Mouse (Mus musculus) heart, postnatal 0 days (tissue): ENCODE measurements at regions not wholly inside any gene's neighbourhood (a gene's known extent, or its start where the extent isn't known, plus 50 kb on each side); places are given as distances from the start of the nearest gene placed in this dataset.

Experiments used
- ATAC-seq: fragments of 200-750 bp; cut with Nextera tagmentation; 2 replicates; pipeline ENCODE4 v1.8.0; 2017; ENCODE audit warnings: low read depth, moderate number of reproducible peaks, moderate library complexity; ENCODE audit not compliant: insufficient read depth
- DNase-seq: peaks from one replicate; pipeline ENCODE4 v3.0.0-alpha.2; 2016; ENCODE audit warnings: low spot score
- H3K27ac ChIP-seq: fragments of 300-500 bp; sonication (generic); 2 replicates; pipeline ENCODE4 v1.5.1; 2014; ENCODE audit warnings: low read depth, mild to moderate bottlenecking
- H3K27me3 ChIP-seq: fragments of 300-500 bp; sonication (generic); 2 replicates; pipeline ENCODE4 v1.6.1; 2014; ENCODE audit warnings: low read length, mixed read lengths; ENCODE audit not compliant: control insufficient read depth, insufficient read depth
- H3K36me3 ChIP-seq: fragments of 300-500 bp; sonication (generic); replicated peaks from 2 replicates; pipeline ENCODE4 v1.6.1; 2014; ENCODE audit warnings: low read length, mixed read lengths; ENCODE audit not compliant: control insufficient read depth, insufficient read depth
- H3K4me1 ChIP-seq: fragments of 300-500 bp; sonication (generic); 2 replicates; pipeline ENCODE4 v1.6.1; 2014; ENCODE audit warnings: antibody characterized with exemption; ENCODE audit not compliant: control insufficient read depth, insufficient read depth
- H3K4me2 ChIP-seq: fragments of 300-500 bp; sonication (generic); 2 replicates; pipeline ENCODE4 v1.6.1; 2014; ENCODE audit warnings: low read depth, mild to moderate bottlenecking, low read length, moderate library complexity
- H3K4me3 ChIP-seq: fragments of 300-500 bp; sonication (generic); 2 replicates; pipeline ENCODE4 v1.5.1; 2014; ENCODE audit warnings: low read depth, low read length
- H3K9ac ChIP-seq: fragments of 300-500 bp; sonication (generic); replicated peaks from 2 replicates; pipeline ENCODE4 v1.6.1; 2014; ENCODE audit warnings: low read depth, low read length, mixed read lengths
- H3K9me3 ChIP-seq: fragments of 300-500 bp; sonication (generic); replicated peaks from 2 replicates; pipeline ENCODE4 v1.6.1; 2016; ENCODE audit warnings: low read length; ENCODE audit not compliant: control insufficient read depth
- CTCF ChIP-seq: IDR thresholded peaks from 2 replicates; pipeline ENCODE4 v1.5.1; 2016; ENCODE audit warnings: antibody characterized with exemption, control low read depth, low read depth
- EP300 ChIP-seq: IDR thresholded peaks from 2 replicates; pipeline ENCODE4 v1.6.1; 2016; ENCODE audit warnings: antibody characterized with exemption, low read depth
- WGBS: fragments of 180-500 bp; shearing (Covaris S2); extraction: QIAGEN DNeasy Blood & Tissue Kit; methylation state at CpG from one replicate; pipeline ENCODE4 v1.1.7; 2014; 5-methylcytosine and 5-hydroxymethylcytosine counted together

DNA sequence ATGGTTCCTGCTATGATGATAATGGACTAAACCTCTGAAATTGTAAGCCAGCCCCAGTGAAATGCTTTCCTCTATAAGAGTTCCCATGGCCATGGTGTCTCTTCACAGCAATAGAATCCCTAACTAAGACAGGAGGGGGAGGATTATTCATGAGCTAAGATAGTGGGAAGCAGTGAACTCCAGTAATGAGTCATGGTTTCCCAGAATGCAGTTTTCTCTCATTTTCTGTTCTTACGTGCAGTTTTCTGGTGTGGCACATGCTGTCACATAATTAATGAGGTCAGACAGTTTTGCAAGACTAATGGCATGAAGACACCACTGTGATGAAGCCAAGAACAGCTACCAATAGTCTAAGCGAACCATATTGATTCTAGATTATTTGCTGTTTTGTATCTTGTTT, 118.9 kb upstream of the Palmd start:
- Histone ChIP-seq H3K27me3 (no peaks in the 10 kb centered on the region), H3K4me3 (no peak overlapping the region), H3K4me1 (no peaks in the 10 kb centered on the region), H3K36me3 (no peaks in the 10 kb centered on the region), H3K9me3 (no peaks in the 10 kb centered on the region), H3K27ac (no peak overlapping the region), H3K4me2 (no peak overlapping the region), H3K9ac (no peak overlapping the region)
- TF ChIP-seq CTCF (no peak), EP300 (no peak)
- 71% methylated on average over 2 of the region's 2 CpGs for WGBS
- DNase-seq (no peak), ATAC-seq (no peak)

DNA sequence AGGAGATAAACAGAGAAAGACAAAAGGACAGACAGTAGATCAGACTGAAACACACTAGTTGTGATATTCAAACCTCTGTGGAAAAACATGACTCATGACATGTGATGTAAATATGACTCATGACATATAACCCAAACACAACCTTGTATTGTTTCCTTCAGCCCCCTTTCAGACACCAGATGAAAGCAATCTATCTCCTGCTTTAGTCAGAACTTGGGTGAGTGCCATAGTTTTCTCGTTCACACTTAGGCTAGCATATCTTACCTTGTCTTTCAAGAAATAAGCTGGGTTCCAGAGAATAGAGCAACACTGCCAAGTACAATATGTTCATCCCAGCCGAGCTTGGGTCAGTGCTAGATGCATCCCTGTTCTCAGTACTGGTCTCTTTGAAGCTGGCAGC, 107.9 kb upstream of the Palmd start:
- 4% methylated on average over 2 of the region's 2 CpGs for WGBS
- TF ChIP-seq EP300, result no peak
- TF ChIP-seq CTCF, result no peak
- Histone ChIP-seq H3K4me3 (no peak overlapping the region), H3K9me3 (no peaks in the 10 kb centered on the region), H3K27me3 (no peaks in the 10 kb centered on the region), H3K36me3 (no peaks in the 10 kb centered on the region), H3K27ac (no peak overlapping the region), H3K9ac (no peak overlapping the region), H3K4me2 (no peak overlapping the region), H3K4me1 (peaks cover 6% of the 10 kb centered on the region; the same call in 1 of the 2 replicates)
- DNase-seq (peak; percentile 26), ATAC-seq (peak; percentile 53)

DNA sequence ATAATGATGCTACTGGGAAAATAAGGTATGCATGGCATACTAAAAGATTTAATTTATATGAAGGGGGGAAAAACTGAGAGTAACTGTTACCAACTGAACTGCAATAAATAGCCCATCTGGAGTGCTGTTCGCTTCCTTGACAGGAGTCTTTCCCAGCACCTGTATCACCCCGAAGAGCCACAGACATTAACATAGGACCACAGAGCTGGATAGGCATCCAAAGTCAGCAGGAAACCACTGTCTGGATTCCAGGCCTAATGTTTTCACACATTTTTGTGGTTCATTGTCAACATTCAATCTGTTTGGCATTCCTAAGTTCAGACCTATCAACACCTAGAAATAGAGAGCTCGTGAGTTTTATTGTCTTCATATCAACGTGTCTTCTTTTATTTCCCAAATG, 104.6 kb upstream of the Palmd start:
- TF ChIP-seq CTCF (no peak), EP300 (no peak)
- no peak for ATAC-seq
- DNase-seq, result no peak

GRCm38 (mm10) chr3:117072998-117073397, 104.2 kb upstream of the Palmd start:
- H3K27ac ChIP-seq, result no peak overlapping the region
- WGBS, result 65% methylated on average over 3 of the region's 3 CpGs
- no peaks in the 10 kb centered on the region for H3K36me3 ChIP-seq
- H3K4me1 ChIP-seq, result peaks cover 6% of the 10 kb centered on the region; the same call in 1 of the 2 replicates
- TF ChIP-seq CTCF (no peak), EP300 (no peak)
- no peak overlapping the region for H3K4me2 ChIP-seq
- H3K9me3 ChIP-seq, result no peaks in the 10 kb centered on the region
- H3K9ac ChIP-seq, result no peak overlapping the region
- no peak for DNase-seq
- H3K27me3 ChIP-seq, result no peaks in the 10 kb centered on the region
- no peak overlapping the region for H3K4me3 ChIP-seq
- no peak for ATAC-seq

More for the DNA sequence above, 104.6 kb upstream of the Palmd start:
- Histone ChIP-seq H3K27ac (no peak overlapping the region), H3K36me3 (no peaks in the 10 kb centered on the region), H3K4me3 (no peak overlapping the region), H3K4me2 (no peak overlapping the region), H3K9ac (no peak overlapping the region), H3K27me3 (no peaks in the 10 kb centered on the region), H3K9me3 (no peaks in the 10 kb centered on the region), H3K4me1 (peaks cover 6% of the 10 kb centered on the region; the same call in 1 of the 2 replicates)
- WGBS, result 55% methylated on average over 4 of the region's 4 CpGs

DNA sequence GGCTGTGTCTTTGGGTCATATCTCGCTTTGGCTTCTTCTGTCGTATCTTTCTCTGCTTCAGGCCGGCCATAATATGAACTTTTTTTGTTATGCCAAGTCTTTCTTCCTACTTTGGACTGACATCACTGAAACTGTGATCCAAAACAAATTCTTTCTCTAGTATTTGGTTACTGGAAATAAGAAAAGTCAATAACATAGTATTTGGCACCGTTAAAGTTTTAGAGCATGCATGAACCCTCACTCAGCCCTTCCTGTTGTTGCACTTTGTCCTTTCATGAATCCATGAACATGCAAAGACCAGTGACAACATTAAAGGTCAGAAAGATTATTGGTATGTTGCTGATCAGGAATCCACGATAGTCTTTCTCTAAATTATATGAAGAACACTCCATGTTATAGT, 103.1 kb upstream of the Palmd start:
- Histone ChIP-seq H3K36me3 (no peaks in the 10 kb centered on the region), H3K9me3 (no peaks in the 10 kb centered on the region), H3K4me3 (no peak overlapping the region), H3K27me3 (no peaks in the 10 kb centered on the region), H3K4me1 (peaks cover 5% of the 10 kb centered on the region; the same call in 1 of the 2 replicates), H3K4me2 (no peak overlapping the region), H3K27ac (no peak overlapping the region), H3K9ac (no peak overlapping the region)
- ATAC-seq, result no peak
- TF ChIP-seq EP300 (no peak), CTCF (no peak)
- WGBS, result 85% methylated on average over 5 of the region's 5 CpGs
- DNase-seq, result no peak

DNA sequence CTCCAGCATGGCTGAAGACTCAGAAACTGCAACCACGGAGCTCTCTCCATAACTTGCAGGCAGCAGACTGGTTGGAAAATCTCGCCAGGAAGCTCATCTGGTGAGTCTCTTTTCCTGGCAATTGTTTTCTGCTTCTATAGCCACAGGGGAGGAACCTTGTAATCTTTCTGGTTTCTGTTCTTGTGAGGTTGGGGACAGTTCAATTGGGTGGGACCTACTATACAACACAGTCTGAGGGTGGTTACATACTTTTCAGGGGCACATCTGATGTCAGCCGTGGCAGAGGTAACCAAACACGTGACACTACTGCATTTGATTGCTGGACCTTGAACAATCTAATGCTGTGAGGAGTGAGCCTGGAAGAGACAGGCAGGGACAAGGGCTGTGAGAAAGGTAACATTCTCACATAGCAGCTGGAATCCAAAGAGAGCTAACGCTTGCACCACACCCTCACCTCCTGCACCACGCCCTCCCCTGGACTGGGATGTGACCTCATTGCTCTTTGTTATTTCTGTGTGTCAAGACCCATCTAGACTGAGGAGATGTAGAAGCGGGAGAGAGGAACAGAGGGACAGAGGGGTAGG, 98.8 kb upstream of the Palmd start:
- Histone ChIP-seq H3K9ac (no peak overlapping the region), H3K9me3 (no peaks in the 10 kb centered on the region), H3K4me2 (no peak overlapping the region), H3K27me3 (no peaks in the 10 kb centered on the region), H3K4me1 (no peaks in the 10 kb centered on the region), H3K4me3 (no peak overlapping the region), H3K27ac (peak overlapping the region; percentile 66), H3K36me3 (no peaks in the 10 kb centered on the region)
- WGBS, result 53% methylated on average over 7 of the region's 7 CpGs
- DNase-seq, result no peak
- peak; percentile 78 for ATAC-seq
- TF ChIP-seq EP300, result 0 out of 2 replicates have a peak, but pooled peaks have one; percentile 40
- no peak for TF ChIP-seq CTCF
